Mouse (Mus musculus) cerebellum, adult 2 months (tissue): ENCODE results near the gene Haus4.

Experiments used
- CTCF ChIP-seq: fragments of 200-500 bp; IDR thresholded peaks from 2 replicates; pipeline ENCODE4 v1.5.1; 2011; ENCODE audit warnings: low read depth, mild to moderate bottlenecking, control low read depth, low read length, moderate library complexity, borderline replicate concordance; ENCODE audit not compliant: insufficient read depth
- POLR2A ChIP-seq: fragments of 200-500 bp; IDR thresholded peaks from 2 replicates; pipeline ENCODE4 v1.6.1; 2011; ENCODE audit warnings: low read length, control low read depth, borderline replicate concordance; ENCODE audit not compliant: insufficient read depth

DNA sequence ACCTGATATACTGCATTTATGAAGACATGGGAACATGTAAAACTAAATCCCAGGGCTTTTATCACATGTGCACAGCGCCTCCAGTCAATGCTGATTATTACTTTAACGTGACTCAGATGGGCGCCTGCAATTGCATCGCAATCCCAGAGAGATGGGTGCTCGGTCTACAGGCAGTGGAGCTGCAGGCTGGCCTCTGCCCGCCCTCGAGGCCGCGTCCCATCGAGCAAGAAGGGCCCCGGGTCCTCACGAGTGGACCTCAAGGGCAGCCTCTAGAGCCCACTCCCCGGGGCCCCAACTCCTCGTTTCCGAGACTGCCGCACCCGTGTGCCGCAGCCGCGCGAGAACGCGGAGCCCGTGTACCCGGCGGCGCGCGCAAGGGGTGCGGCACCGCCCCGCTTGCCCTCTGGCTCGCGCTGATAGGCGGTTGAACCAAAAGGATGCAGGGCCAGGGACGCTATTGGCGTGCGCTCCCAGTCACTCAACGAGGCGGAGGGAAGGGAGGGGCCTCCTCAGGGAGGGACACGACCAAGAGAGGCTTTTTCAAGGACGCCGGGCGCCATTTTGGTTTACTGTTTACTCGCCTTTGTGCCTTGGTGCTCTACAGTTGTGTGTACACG lies 48.7 kb upstream of the Haus4 start:
- TF ChIP-seq POLR2A: peak; percentile 92
- TF ChIP-seq CTCF: no peak
